Mouse (Mus musculus): ENCODE data around the gene Cdc123. TPM values are rescaled to one million over a fixed set of nuclear protein-coding genes. Genes with fewer than 3 reads are reported as not detected.

The Cdc123 gene
- polyA plus RNA-seq, 1 experiment from 2014 or later = 208 TPM

GRCm38 (mm10) chr2:5750872-5751271, 94.1 kb downstream of the Cdc123 start:
- ATAC-seq (replicated peaks; ENCODE audit: low FRiP score, low read depth) (no peak), DNase-seq (ENCODE audit: low spot score) (no peak)
- TF ChIP-seq CTCF (IDR thresholded peaks at IDR 0.05; ENCODE audit: low read depth) = no peak
- H3K36me3 ChIP-seq (ENCODE audit: insufficient read depth, low read length) = no peaks in the 10 kb centered on the region
- no peak overlapping the region for H3K9ac ChIP-seq (ENCODE audit: low read depth, low read length)
- H3K27ac ChIP-seq = no peak overlapping the region
- H3K9me3 ChIP-seq (replicated peaks; ENCODE audit: low read length) = no peaks in the 10 kb centered on the region
- peaks cover 7% of the 10 kb centered on the region; the same call in 1 of the 2 replicates for H3K4me1 ChIP-seq (replicated peaks; ENCODE audit: insufficient read depth, low read length)
- 88% methylated on average over 3 of the region's 3 CpGs for WGBS
- H3K4me2 ChIP-seq (ENCODE audit: low read length) = no peak overlapping the region
- no peak overlapping the region for H3K4me3 ChIP-seq (replicated peaks; ENCODE audit: low read depth, low read length)
- no peaks in the 10 kb centered on the region for H3K27me3 ChIP-seq (ENCODE audit: insufficient read depth, low read length)

GRCm38 (mm10) chr2:5749210-5749609, 95.8 kb downstream of the Cdc123 start:
- Histone ChIP-seq H3K9ac (ENCODE audit: low read depth, low read length) (no peak overlapping the region), H3K27ac (no peak overlapping the region), H3K36me3 (ENCODE audit: insufficient read depth, low read length) (no peaks in the 10 kb centered on the region), H3K27me3 (ENCODE audit: insufficient read depth, low read length) (no peaks in the 10 kb centered on the region), H3K9me3 (replicated peaks; ENCODE audit: low read length) (no peaks in the 10 kb centered on the region), H3K4me2 (ENCODE audit: low read length) (no peak overlapping the region), H3K4me1 (replicated peaks; ENCODE audit: insufficient read depth, low read length) (peaks cover 9% of the 10 kb centered on the region; the same call in 1 of the 2 replicates), H3K4me3 (replicated peaks; ENCODE audit: low read depth, low read length) (no peak overlapping the region)
- TF ChIP-seq CTCF (IDR thresholded peaks at IDR 0.05; ENCODE audit: low read depth) = no peak
- no peak for ATAC-seq (replicated peaks; ENCODE audit: low FRiP score, low read depth)
- 73% methylated on average over 6 of the region's 6 CpGs for WGBS
- no peak for DNase-seq (ENCODE audit: low spot score)

GRCm38 (mm10) chr2:5747545-5748043, 97.4 kb downstream of the Cdc123 start:
- DNase-seq (ENCODE audit: low spot score) (no peak), ATAC-seq (replicated peaks; ENCODE audit: low FRiP score, low read depth) (no peak)
- no peak overlapping the region for H3K27ac ChIP-seq
- H3K27me3 ChIP-seq (ENCODE audit: insufficient read depth, low read length) = no peaks in the 10 kb centered on the region
- no peaks in the 10 kb centered on the region for H3K36me3 ChIP-seq (ENCODE audit: insufficient read depth, low read length)
- no peak overlapping the region for H3K4me2 ChIP-seq (ENCODE audit: low read length)
- H3K4me3 ChIP-seq (replicated peaks; ENCODE audit: low read depth, low read length) = no peak overlapping the region
- no peak for TF ChIP-seq CTCF (IDR thresholded peaks at IDR 0.05; ENCODE audit: low read depth)
- 76% methylated on average over 5 of the region's 5 CpGs for WGBS
- no peak overlapping the region for H3K9ac ChIP-seq (ENCODE audit: low read depth, low read length)
- no peaks in the 10 kb centered on the region for H3K9me3 ChIP-seq (replicated peaks; ENCODE audit: low read length)
- peaks cover 9% of the 10 kb centered on the region; the same call in 1 of the 2 replicates for H3K4me1 ChIP-seq (replicated peaks; ENCODE audit: insufficient read depth, low read length)

- DNase-seq (ENCODE audit: low spot score) (peak; percentile 83), ATAC-seq (replicated peaks; ENCODE audit: low FRiP score, low read depth) (peak; percentile 74)
- no peak overlapping the region for H3K9ac ChIP-seq (ENCODE audit: low read depth, low read length)
- H3K36me3 ChIP-seq (ENCODE audit: insufficient read depth, low read length) = no peaks in the 10 kb centered on the region
- WGBS = 19% methylated on average over 12 of the region's 12 CpGs
- H3K27me3 ChIP-seq (ENCODE audit: insufficient read depth, low read length) = no peaks in the 10 kb centered on the region
- no peak for TF ChIP-seq CTCF (IDR thresholded peaks at IDR 0.05; ENCODE audit: low read depth)
- H3K9me3 ChIP-seq (replicated peaks; ENCODE audit: low read length) = no peaks in the 10 kb centered on the region
- no peak overlapping the region for H3K27ac ChIP-seq
- peaks cover 9% of the 10 kb centered on the region; the same call in 1 of the 2 replicates for H3K4me1 ChIP-seq (replicated peaks; ENCODE audit: insufficient read depth, low read length)
- H3K4me3 ChIP-seq (replicated peaks; ENCODE audit: low read depth, low read length) = 0 out of 2 replicates have a peak overlapping the region, but pooled peaks have one; percentile 7
- peak overlapping the region; percentile 48 for H3K4me2 ChIP-seq (ENCODE audit: low read length)
These were observed 98.4 kb downstream of the Cdc123 start for GRCm38 (mm10) chr2:5746529-5746928.

Other genes starting within 250 kb of the Cdc123 start
- gene Camk1d, start 130.6 kb downstream of the Cdc123 start, polyA plus RNA-seq (2015; fragmentation: Nextera tagmentation; extraction: Ambion mirVana) = 1.2 and 1.5 TPM in 2 replicates
- gene Nudt5, start 145 bp downstream of the Cdc123 start, polyA plus RNA-seq (2015; fragmentation: Nextera tagmentation; extraction: Ambion mirVana) = 40.8 and 46.6 TPM in 2 replicates
- gene Gm13199, start 17.8 kb upstream of the Cdc123 start, polyA plus RNA-seq (2015; fragmentation: Nextera tagmentation; extraction: Ambion mirVana) = 0.75 and 0.98 TPM in 2 replicates
- 36.6 and 43.2 TPM in 2 replicates for gene Sec61a2, start 50.3 kb upstream of the Cdc123 start, polyA plus RNA-seq (2015; fragmentation: Nextera tagmentation; extraction: Ambion mirVana)
- gene Dhtkd1, start 97.6 kb upstream of the Cdc123 start, polyA plus RNA-seq (2015; fragmentation: Nextera tagmentation; extraction: Ambion mirVana) = 1.8 and 2.2 TPM in 2 replicates
- gene Upf2, start 106.3 kb upstream of the Cdc123 start, polyA plus RNA-seq (2015; fragmentation: Nextera tagmentation; extraction: Ambion mirVana) = 7.3 and 8.0 TPM in 2 replicates

Measured in kidney, postnatal 0 days (tissue).